Mouse (Mus musculus) olfactory bulb, adult 2 months (tissue): Measurements from ENCODE around the gene Drd1. TPM values are rescaled to one million over a fixed set of nuclear protein-coding genes. Genes with fewer than 3 reads are reported as not detected.

Source experiments
- H3K27ac ChIP-seq: fragments of 200-500 bp; 2 replicates; pipeline ENCODE4 v1.5.1; 2012; ENCODE audit warnings: low read depth, low read length; ENCODE audit not compliant: insufficient read depth
- H3K4me1 ChIP-seq: fragments of 200-500 bp; 2 replicates; pipeline ENCODE4 v1.6.1; 2012; ENCODE audit warnings: low read length; ENCODE audit not compliant: control insufficient read depth, insufficient read depth
- H3K4me3 ChIP-seq: fragments of 200-500 bp; 2 replicates; pipeline ENCODE4 v1.5.1; 2012; ENCODE audit warnings: mild to moderate bottlenecking, low read depth, low read length, moderate library complexity; ENCODE audit not compliant: insufficient read depth
- CTCF ChIP-seq: fragments of 200-500 bp; IDR thresholded peaks from 2 replicates; pipeline ENCODE4 v1.5.1; 2012; ENCODE audit warnings: low read depth, mild to moderate bottlenecking, low read length, moderate library complexity; ENCODE audit not compliant: insufficient read depth
- POLR2A ChIP-seq: fragments of 200-500 bp; IDR thresholded peaks from 2 replicates; pipeline ENCODE4 v1.6.1; 2012; ENCODE audit warnings: mild to moderate bottlenecking, low read depth, low read length, moderate library complexity; ENCODE audit not compliant: insufficient read depth
- WGBS: fragments of 180-500 bp; shearing (Covaris S2); methylation state at CpG from one replicate; pipeline ENCODE4 v1.1.7; 2018; 5-methylcytosine and 5-hydroxymethylcytosine counted together
- polyA plus RNA-seq: library from polyadenylated mRNA; stranded (reverse); fragments of >200 nt; gene quantifications from 2 replicates; pipeline ENCODE4 v1.2.4, GENCODE M21; 2012; ENCODE audit warnings: low replicate concordance; ENCODE audit not compliant: missing spikeins, insufficient read depth, insufficient read length

The Drd1 gene
- polyA plus RNA-seq, 1 experiment, result not detected

- H3K27ac ChIP-seq, result no peak overlapping the region
- WGBS, result 91% methylated on average over 11 of the region's 11 CpGs
Observed at GRCm38 (mm10) chr13:54076762-54077460, 21.4 kb upstream of the Drd1 start.

DNA sequence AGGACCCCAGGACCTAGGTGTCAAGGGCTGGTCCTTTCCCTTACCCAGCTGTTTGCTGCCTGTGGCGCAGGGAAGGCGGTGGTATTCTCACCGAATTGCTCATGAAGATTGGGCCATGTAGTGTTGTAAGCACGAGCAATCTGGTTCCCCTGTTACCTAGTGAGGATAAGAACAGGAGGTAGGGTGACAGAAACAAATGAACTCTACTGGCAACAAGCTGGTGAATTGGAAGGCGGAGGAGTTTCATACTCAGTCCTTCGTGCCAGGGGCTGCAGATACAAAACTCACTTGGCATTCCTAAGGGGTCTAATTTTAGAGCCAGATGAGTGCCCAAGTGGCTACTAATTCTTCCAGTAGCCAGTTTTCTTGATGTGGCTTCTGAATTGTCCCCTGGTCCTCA is 20.5 kb upstream of the Drd1 start:
- no peak overlapping the region for H3K27ac ChIP-seq
- peaks cover 10% of the 10 kb centered on the region for H3K4me1 ChIP-seq
- no peak overlapping the region for H3K4me3 ChIP-seq
- 93% methylated on average over 6 of the region's 6 CpGs for WGBS
- TF ChIP-seq POLR2A (no peak), CTCF (no peak)

More at GRCm38 (mm10) chr13:54076762-54077460, 21.4 kb upstream of the Drd1 start:
- TF ChIP-seq POLR2A, result no peak
- no peak for TF ChIP-seq CTCF
- Histone ChIP-seq H3K4me1 (peaks cover 10% of the 10 kb centered on the region), H3K4me3 (no peak overlapping the region)

GRCm38 (mm10) chr13:54075416-54075815 is 19.9 kb upstream of the Drd1 start:
- Histone ChIP-seq H3K4me3 (no peak overlapping the region), H3K27ac (no peak overlapping the region), H3K4me1 (peaks cover 10% of the 10 kb centered on the region)
- 90% methylated on average over 2 of the region's 2 CpGs for WGBS
- TF ChIP-seq CTCF (no peak), POLR2A (no peak)

GRCm38 (mm10) chr13:54073491-54073890 is 18.0 kb upstream of the Drd1 start:
- no peak overlapping the region for H3K4me3 ChIP-seq
- peaks cover 1% of the 10 kb centered on the region; the same call in 1 of the 2 replicates for H3K4me1 ChIP-seq
- 68% methylated on average over 2 of the region's 2 CpGs for WGBS
- H3K27ac ChIP-seq, result no peak overlapping the region
- TF ChIP-seq POLR2A (no peak), CTCF (no peak)

GRCm38 (mm10) chr13:54073066-54073465 is 17.6 kb upstream of the Drd1 start:
- Histone ChIP-seq H3K27ac (no peak overlapping the region), H3K4me1 (no peaks in the 10 kb centered on the region), H3K4me3 (no peak overlapping the region)
- 24% methylated on average over 1 of the region's 1 CpGs for WGBS
- no peak for TF ChIP-seq CTCF
- TF ChIP-seq POLR2A, result no peak

GRCm38 (mm10) chr13:54072526-54073057 is 17.1 kb upstream of the Drd1 start:
- Histone ChIP-seq H3K4me3 (peak overlapping the region; percentile 86; the same call in 1 of the 2 replicates), H3K4me1 (no peaks in the 10 kb centered on the region), H3K27ac (no peak overlapping the region)
- WGBS, result 34% methylated on average over 10 of the region's 10 CpGs
- TF ChIP-seq CTCF (no peak), POLR2A (no peak)

- TF ChIP-seq POLR2A (peak; percentile 56; the same call in 1 of the 2 replicates), CTCF (no peak)
- peak within 1 kb of the TSS; percentile 86 for H3K4me3 ChIP-seq
- under 1% methylated on average over 74 of the region's 74 CpGs for WGBS
- no peaks in the 10 kb centered on the region for H3K4me1 ChIP-seq
- H3K27ac ChIP-seq, result peak within 1 kb of the TSS; percentile 84
Observed at GRCm38 (mm10) chr13:54071606-54072331, 16.3 kb upstream of the Drd1 start, which contains the start of gene Sfxn1. TSS of gene Sfxn1 (plus strand) at chr13:54071869.

- WGBS, result 96% methylated on average over 9 of the region's 9 CpGs
- no peak overlapping the region for H3K4me3 ChIP-seq
- no peak overlapping the region for H3K27ac ChIP-seq
- H3K4me1 ChIP-seq, result no peaks in the 10 kb centered on the region
- no peak for TF ChIP-seq CTCF
- TF ChIP-seq POLR2A, result no peak
Observed at GRCm38 (mm10) chr13:54071011-54071410, 15.5 kb upstream of the Drd1 start.
